Mouse (Mus musculus) naive thymus-derived CD4-positive, alpha-beta T cell, adult 2 months (primary cell): ENCODE results near the gene Hhipl1.

Source experiments
- DNase-seq: peaks from one replicate; pipeline ENCODE4 v3.0.0-alpha.2; 2011; ENCODE audit warnings: low read depth

Gene Hhipl1

DNA sequence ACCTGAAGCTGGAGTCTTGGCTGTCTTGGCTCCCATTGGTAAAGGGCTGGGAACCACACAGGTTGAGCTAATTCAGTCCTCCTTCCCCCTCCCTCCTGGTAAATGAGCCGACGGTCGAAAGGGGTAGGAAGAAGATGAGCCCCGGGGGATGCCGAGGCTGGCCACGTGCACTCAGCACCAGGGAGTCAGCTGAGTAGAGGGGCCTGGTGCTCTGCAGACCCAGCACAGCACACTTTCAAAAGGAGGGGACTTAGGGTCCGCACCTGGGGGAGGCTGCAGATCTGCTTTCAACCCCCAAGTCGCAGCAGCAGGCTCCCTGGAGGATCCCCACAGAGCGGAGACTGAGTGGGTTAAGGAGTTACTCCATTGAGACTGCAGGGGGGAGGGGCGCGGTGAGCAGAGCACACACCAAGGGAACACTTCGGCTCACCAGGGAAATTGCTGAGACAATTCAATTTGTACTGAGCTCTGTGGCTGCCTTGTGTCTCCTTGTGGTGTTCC is 28.7 kb upstream of the Hhipl1 start:
- peak; percentile 9 for DNase-seq

DNA sequence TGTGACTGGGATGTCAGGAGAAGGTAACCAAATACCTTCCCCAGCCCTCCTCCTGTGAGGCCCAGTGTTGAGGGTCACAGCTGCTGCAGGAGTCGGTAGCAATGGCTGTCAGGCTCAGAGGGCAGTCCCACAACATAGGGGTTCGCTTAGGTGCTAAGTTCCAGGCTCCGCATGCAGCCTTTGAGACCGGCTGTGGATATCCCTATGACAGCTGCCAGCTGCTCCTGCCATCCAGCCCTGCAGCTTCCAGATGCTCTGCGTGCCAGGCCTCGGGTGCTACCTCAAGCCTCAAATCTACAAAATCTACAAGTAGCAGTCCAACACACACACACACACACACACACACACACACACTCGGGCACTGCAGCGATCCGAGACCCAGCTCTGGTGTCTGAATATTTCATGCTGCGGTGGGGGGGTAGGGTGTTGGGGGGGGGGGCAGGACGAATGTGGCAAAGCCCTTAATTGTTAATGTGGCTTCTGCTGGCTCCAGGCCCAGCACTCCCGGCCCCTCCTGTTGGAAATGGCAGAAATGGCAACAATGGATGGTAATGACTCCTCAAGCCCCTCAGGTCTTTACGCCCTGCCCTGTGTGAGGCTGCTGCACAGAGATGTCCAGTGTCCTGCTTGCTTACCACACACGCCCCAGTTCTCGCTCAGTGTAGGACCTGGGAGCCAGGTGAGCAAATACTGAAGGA is 27.7 kb upstream of the Hhipl1 start:
- DNase-seq = no peak

GRCm38 (mm10) chr12:108284455-108285224 is 21.4 kb upstream of the Hhipl1 start:
- no peak for DNase-seq

- no peak for DNase-seq
Measured at GRCm38 (mm10) chr12:108285225-108286011, 20.7 kb upstream of the Hhipl1 start.

DNA sequence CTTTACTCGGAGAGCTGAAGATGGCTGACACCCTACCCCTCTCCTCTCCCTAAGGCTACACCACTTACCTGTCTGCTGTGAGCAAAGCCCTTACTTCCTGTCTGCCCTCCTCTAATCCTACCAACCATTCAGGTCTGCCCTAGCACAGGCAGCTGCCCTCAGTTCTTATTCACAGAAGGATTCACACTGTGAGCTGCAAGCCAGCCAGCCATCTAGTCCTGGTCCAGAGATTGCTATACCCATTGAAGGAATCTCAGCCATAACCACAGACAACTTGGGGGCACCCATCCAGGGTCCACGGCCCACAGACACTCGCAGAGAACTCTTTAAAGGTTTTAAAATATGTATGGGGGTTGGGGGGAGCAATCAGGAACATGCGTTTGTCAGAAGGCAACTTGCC is 19.7 kb upstream of the Hhipl1 start:
- no peak for DNase-seq

GRCm38 (mm10) chr12:108287011-108287410 is 19.1 kb upstream of the Hhipl1 start:
- no peak for DNase-seq

- no peak for DNase-seq
Measured at GRCm38 (mm10) chr12:108288127-108288880, 17.8 kb upstream of the Hhipl1 start.

GRCm38 (mm10) chr12:108292419-108292818 is 13.7 kb upstream of the Hhipl1 start:
- DNase-seq = peak; percentile 21

DNA sequence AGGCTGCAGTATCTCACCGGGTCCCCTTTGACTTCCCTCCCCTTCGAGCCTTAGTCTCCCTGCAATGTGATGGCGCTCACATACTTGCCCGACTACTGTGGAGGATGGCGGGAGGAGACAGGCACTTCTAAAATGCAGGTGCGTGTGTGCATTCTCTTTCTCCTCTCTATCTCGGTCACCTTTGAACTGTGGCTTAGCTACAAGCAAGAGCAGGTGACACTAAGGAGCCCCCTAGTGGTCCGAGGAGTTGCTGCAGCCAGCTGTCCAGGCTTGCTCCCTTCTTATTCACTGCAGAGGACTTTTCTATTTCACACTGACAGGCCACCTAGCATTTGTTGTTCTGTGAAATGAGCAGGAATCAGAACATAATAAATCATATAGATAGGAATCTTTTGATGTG is 13.1 kb upstream of the Hhipl1 start:
- peak; percentile 80 for DNase-seq

GRCm38 (mm10) chr12:108294620-108295019 is 11.4 kb upstream of the Hhipl1 start:
- no peak for DNase-seq

GRCm38 (mm10) chr12:108297033-108297432 is 9.0 kb upstream of the Hhipl1 start:
- no peak for DNase-seq

DNA sequence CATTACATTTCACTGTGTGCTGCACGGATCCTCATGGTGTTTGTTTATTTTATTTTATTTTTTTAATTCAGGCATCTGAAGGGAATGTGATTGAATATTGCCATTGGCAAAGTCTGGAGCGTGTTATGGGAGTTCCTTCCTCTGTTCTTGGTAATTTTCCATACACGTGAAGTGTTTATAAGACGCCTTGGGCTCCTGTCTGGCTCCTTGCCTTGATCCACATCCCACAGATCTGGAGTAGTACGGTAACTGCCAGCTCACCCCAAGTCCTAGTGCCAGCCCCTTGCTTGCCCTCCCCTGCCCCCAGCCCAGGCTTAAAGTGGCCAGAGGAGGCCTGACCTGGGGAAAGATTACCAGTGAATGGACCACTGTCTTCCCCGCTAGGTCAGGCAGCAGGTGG is 5.1 kb upstream of the Hhipl1 start:
- DNase-seq = no peak

GRCm38 (mm10) chr12:108303778-108304365 is 2.2 kb upstream of the Hhipl1 start:
- no peak for DNase-seq

DNA sequence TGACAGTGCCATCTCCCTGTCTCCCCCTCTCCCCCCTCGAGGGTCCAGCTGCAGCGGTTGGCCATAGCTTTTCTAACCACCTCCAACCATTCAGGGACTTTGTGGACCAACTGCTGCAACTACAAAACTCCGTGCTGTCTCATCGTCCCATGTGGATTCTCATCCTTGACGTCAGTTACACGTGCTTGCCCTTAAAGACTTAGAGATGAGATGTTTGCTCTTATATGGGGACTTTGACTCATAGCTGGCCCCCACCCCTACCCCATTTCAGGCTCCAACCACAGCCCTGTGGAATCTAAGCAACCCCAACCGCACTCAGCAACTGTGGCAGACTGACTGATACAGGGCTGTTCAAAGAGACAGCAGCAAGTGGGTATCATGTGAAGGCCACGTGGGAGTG is 898 bp upstream of the Hhipl1 start:
- DNase-seq = no peak

DNA sequence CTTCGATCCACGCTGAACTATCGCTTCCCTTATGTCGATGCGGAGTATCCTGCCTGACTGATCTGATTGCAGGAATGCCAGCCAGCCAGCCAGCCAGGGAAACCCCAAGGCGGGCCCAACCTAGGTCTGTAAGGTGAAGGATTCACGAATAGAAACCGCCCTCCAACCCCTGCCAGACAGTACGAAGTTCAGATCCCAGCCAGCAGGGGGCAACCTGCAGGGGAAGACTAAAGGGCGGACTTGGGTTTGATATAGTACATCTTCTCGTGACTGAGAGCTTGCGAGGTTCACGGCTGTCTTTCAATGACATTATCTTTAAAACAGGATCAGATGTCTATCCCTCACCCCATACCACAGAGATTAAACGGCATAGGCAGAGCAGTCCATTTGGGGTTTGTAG is 1.5 kb downstream of the Hhipl1 start:
- peak; percentile 48 for DNase-seq

GRCm38 (mm10) chr12:108308363-108308856 is 2.3 kb downstream of the Hhipl1 start:
- DNase-seq = no peak

GRCm38 (mm10) chr12:108309116-108309794 is 3.2 kb downstream of the Hhipl1 start:
- DNase-seq = no peak

- DNase-seq = no peak
Measured at GRCm38 (mm10) chr12:108310041-108310440, 4.0 kb downstream of the Hhipl1 start.

DNA sequence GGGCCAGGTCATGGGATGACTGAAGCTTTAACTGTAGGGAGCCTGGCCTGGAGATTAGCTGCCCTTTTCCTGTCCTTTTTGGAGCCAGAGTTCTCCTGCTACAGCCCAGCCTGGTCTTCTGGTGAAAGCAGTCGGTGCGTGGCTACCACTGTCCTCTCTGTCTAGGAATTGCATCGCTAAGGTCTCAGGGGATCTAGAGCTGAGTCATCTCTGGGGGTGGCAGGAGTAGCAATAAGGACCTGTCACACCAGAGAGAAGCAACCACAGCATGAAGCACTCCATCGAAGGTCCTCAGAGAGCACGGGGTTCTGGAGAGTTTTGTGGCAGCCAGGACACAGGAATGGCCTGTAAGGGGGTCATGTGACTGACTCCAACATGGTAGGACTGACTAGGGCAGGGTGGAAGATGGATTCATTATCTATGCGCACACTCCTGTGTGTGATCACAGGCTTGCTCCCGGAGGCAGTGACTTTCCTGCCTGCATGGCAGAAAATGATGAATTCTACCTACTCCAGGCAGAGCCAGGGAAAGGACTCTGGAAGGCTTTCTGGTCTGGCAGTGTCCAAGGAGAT is 4.5 kb downstream of the Hhipl1 start:
- DNase-seq = no peak

- DNase-seq = no peak
Measured at GRCm38 (mm10) chr12:108311741-108312290, 5.7 kb downstream of the Hhipl1 start.
